Mouse (Mus musculus) midbrain, postnatal 0 days (tissue): ENCODE results near the gene Gcm2. TPM values are rescaled to one million over a fixed set of nuclear protein-coding genes. Genes with fewer than 3 reads are reported as not detected.

Experiments used
- ATAC-seq: fragments of 200-750 bp; cut with Nextera tagmentation; 2 replicates; pipeline ENCODE4 v1.8.0; 2017; ENCODE audit warnings: moderate number of reproducible peaks, mild to moderate bottlenecking, moderate TSS enrichment, moderate library complexity; ENCODE audit not compliant: low FRiP score
- DNase-seq: peaks from one replicate; pipeline ENCODE4 v3.0.0-alpha.2; 2015; ENCODE audit warnings: low spot score
- H3K27ac ChIP-seq: fragments of 300-500 bp; sonication (generic); 2 replicates; pipeline ENCODE4 v1.5.1; 2014; ENCODE audit warnings: low read depth, mild to moderate bottlenecking, low read length, mixed read lengths
- H3K27me3 ChIP-seq: fragments of 300-500 bp; sonication (generic); 2 replicates; pipeline ENCODE4 v1.6.1; 2014; ENCODE audit warnings: low read length, control low read depth, mixed read lengths; ENCODE audit not compliant: insufficient read depth
- H3K36me3 ChIP-seq: fragments of 300-500 bp; sonication (generic); 2 replicates; pipeline ENCODE4 v1.6.1; 2014; ENCODE audit warnings: low read length, control low read depth, mixed read lengths; ENCODE audit not compliant: insufficient read depth
- H3K4me1 ChIP-seq: fragments of 300-500 bp; sonication (generic); 2 replicates; pipeline ENCODE4 v1.6.1; 2014; ENCODE audit warnings: mild to moderate bottlenecking, control low read depth, antibody characterized with exemption, low read length, mixed read lengths; ENCODE audit not compliant: insufficient read depth
- H3K4me2 ChIP-seq: fragments of 300-500 bp; sonication (generic); 2 replicates; pipeline ENCODE4 v1.6.1; 2014; ENCODE audit warnings: low read depth, mild to moderate bottlenecking, low read length, mixed read lengths; ENCODE audit not compliant: poor library complexity, severe bottlenecking
- H3K4me3 ChIP-seq: fragments of 300-500 bp; sonication (generic); 2 replicates; pipeline ENCODE4 v1.5.1; 2014; ENCODE audit warnings: low read depth, mild to moderate bottlenecking, low read length, moderate library complexity
- H3K9ac ChIP-seq: fragments of 300-500 bp; sonication (generic); replicated peaks from 2 replicates; pipeline ENCODE4 v1.6.1; 2014; ENCODE audit warnings: mild to moderate bottlenecking, low read length, moderate library complexity, mixed read lengths; ENCODE audit not compliant: poor library complexity, severe bottlenecking
- H3K9me3 ChIP-seq: fragments of 300-500 bp; sonication (generic); 2 replicates; pipeline ENCODE4 v1.6.1; 2016; ENCODE audit warnings: low read length, control low read depth
- CTCF ChIP-seq: IDR thresholded peaks from 2 replicates; pipeline ENCODE4 v1.5.1; 2016; ENCODE audit warnings: antibody characterized with exemption, mild to moderate bottlenecking
- WGBS: fragments of 180-500 bp; shearing (Covaris S2); extraction: QIAGEN DNeasy Blood & Tissue Kit; methylation state at CpG from one replicate; pipeline ENCODE4 v1.1.7; 2014; 5-methylcytosine and 5-hydroxymethylcytosine counted together
- polyA plus RNA-seq: library from polyadenylated mRNA; unstranded; fragments of >200 nt; fragmentation: Nextera tagmentation; extraction: Ambion mirVana; gene quantifications from 2 replicates; pipeline ENCODE4 v1.2.1, GENCODE M21; 2015
- total RNA-seq: library from RNA; depleted of rRNA; stranded (reverse); fragments of >200 nt; gene quantifications from 2 replicates; pipeline ENCODE4 v1.2.3, GENCODE M21; 2014

Gcm2 gene
- total and polyA plus RNA-seq, 2 experiments from 2014 or later, result not detected

GRCm38 (mm10) chr13:41088746-41089145 lies 22.1 kb downstream of the Gcm2 start:
- no peak for ATAC-seq

DNA sequence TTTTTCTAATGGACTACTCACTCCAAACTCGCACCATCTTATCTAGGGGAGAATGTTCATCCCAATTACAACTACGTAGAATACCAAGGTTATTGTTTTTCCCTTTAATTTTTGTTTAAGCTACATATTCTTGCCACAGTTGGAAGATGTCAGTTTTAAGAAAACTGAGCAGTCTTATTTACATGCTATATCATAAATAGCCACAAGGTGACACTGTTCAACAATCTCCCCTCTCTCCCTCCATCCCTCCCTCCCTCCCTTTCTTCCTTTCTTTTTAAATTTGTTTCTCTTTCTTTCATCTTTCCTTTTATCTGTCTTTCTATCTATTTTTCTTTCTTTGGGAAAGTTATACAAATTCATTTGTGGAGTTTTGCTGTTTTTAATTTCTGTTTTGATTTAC lies 25.7 kb downstream of the Gcm2 start:
- H3K36me3 ChIP-seq, result no peaks in the 10 kb centered on the region
- ATAC-seq (no peak), DNase-seq (peak; percentile 51)
- no peaks in the 10 kb centered on the region for H3K4me1 ChIP-seq
- H3K27ac ChIP-seq, result no peak overlapping the region
- no peak overlapping the region for H3K4me3 ChIP-seq
- TF ChIP-seq CTCF, result peak; percentile 81
- H3K27me3 ChIP-seq, result 0 out of 2 replicates have a peak, but pooled peaks cover 2% of the 10 kb centered on the region
- no peak overlapping the region for H3K4me2 ChIP-seq
- H3K9me3 ChIP-seq, result no peaks in the 10 kb centered on the region
- WGBS, result 23% methylated on average over 2 of the region's 2 CpGs
- H3K9ac ChIP-seq, result no peak overlapping the region

More at GRCm38 (mm10) chr13:41088746-41089145, 22.1 kb downstream of the Gcm2 start:
- Histone ChIP-seq H3K9me3 (no peaks in the 10 kb centered on the region), H3K9ac (no peak overlapping the region), H3K36me3 (no peaks in the 10 kb centered on the region), H3K4me3 (no peak overlapping the region), H3K4me2 (no peak overlapping the region), H3K4me1 (no peaks in the 10 kb centered on the region), H3K27ac (no peak overlapping the region), H3K27me3 (no peaks in the 10 kb centered on the region)
- no peak for TF ChIP-seq CTCF
- DNase-seq, result no peak

GRCm38 (mm10) chr13:41084521-41084920 lies 26.3 kb downstream of the Gcm2 start:
- H3K27ac ChIP-seq, result no peak overlapping the region
- WGBS, result 92% methylated on average over 3 of the region's 3 CpGs
- no peak for TF ChIP-seq CTCF
- H3K9me3 ChIP-seq, result no peaks in the 10 kb centered on the region
- no peaks in the 10 kb centered on the region for H3K4me1 ChIP-seq
- no peak for DNase-seq
- 0 out of 2 replicates have a peak, but pooled peaks cover 2% of the 10 kb centered on the region for H3K27me3 ChIP-seq
- H3K36me3 ChIP-seq, result no peaks in the 10 kb centered on the region
- no peak overlapping the region for H3K4me3 ChIP-seq
- no peak overlapping the region for H3K4me2 ChIP-seq
- no peak for ATAC-seq
- no peak overlapping the region for H3K9ac ChIP-seq

- no peak overlapping the region for H3K9ac ChIP-seq
- no peaks in the 10 kb centered on the region for H3K4me1 ChIP-seq
- no peak for TF ChIP-seq CTCF
- H3K27ac ChIP-seq, result no peak overlapping the region
- DNase-seq, result no peak
- no peak overlapping the region for H3K4me3 ChIP-seq
- H3K27me3 ChIP-seq, result 0 out of 2 replicates have a peak, but pooled peaks cover 2% of the 10 kb centered on the region
- no peaks in the 10 kb centered on the region for H3K36me3 ChIP-seq
- no peak for ATAC-seq
- no peaks in the 10 kb centered on the region for H3K9me3 ChIP-seq
- WGBS, result 93% methylated on average over 6 of the region's 6 CpGs
- H3K4me2 ChIP-seq, result no peak overlapping the region
Observed at GRCm38 (mm10) chr13:41080700-41081099, 30.1 kb downstream of the Gcm2 start.

- 0 out of 2 replicates have a peak, but pooled peaks cover 2% of the 10 kb centered on the region for H3K27me3 ChIP-seq
- DNase-seq, result no peak
- H3K9ac ChIP-seq, result no peak overlapping the region
- 0 out of 2 replicates have a peak, but pooled peaks have one; percentile 41 for ATAC-seq
- no peak for TF ChIP-seq CTCF
- 47% methylated on average over 5 of the region's 5 CpGs for WGBS
- H3K36me3 ChIP-seq, result no peaks in the 10 kb centered on the region
- H3K9me3 ChIP-seq, result no peaks in the 10 kb centered on the region
- H3K4me1 ChIP-seq, result no peaks in the 10 kb centered on the region
- H3K4me2 ChIP-seq, result no peak overlapping the region; the same call in 1 of the 2 replicates
- H3K4me3 ChIP-seq, result peak overlapping the region; percentile 47; the same call in 1 of the 2 replicates
- H3K27ac ChIP-seq, result no peak overlapping the region
Observed at GRCm38 (mm10) chr13:41079859-41080258, 31.0 kb downstream of the Gcm2 start.

DNA sequence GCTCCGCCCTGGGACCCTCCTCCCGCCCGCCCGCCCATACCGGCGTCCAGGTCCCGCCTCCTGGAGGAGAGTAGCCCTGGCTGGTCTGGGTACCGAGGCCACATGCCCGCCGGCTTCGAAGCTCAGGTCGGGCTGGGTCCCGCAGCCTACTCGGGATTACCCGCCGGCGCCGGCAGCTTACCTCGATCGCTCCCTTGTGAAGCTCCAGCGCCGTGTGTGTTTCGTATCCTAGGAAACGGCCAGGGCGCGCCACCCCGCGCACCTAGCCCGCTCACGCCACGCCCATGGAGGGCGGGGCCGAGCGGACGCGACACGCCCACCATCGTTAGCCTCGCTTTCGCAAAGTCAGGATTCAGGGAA lies 31.4 kb downstream of the Gcm2 start, which contains the start of gene Mak:
Gene Mak (minus strand): TSS at position 286 of the 360 bp plus-strand sequence.
- Histone ChIP-seq H3K27me3 (0 out of 2 replicates have a peak, but pooled peaks cover 2% of the 10 kb centered on the region), H3K4me2 (peak within 1 kb of the TSS; percentile 91), H3K9ac (peak within 1 kb of the TSS; percentile 65), H3K4me1 (no peaks in the 10 kb centered on the region), H3K36me3 (no peaks in the 10 kb centered on the region), H3K9me3 (no peaks in the 10 kb centered on the region), H3K27ac (no peak within 1 kb of the TSS), H3K4me3 (peak within 1 kb of the TSS; percentile 47)
- DNase-seq, result peak; percentile 84
- peak; percentile 92 for ATAC-seq
- TF ChIP-seq CTCF, result no peak
- under 1% methylated on average over 40 of the region's 40 CpGs for WGBS
